Mouse (Mus musculus) thymus, postnatal 25 days (tissue): Measurements from ENCODE around the gene Gm9195.
A peak's percentile ranks its signal among the peaks of the same experiment; 100 is the strongest.

ENCODE experiments used
- DNase-seq: peaks from one replicate; pipeline ENCODE4 v3.0.0; 2022

Gene Gm9195

DNA sequence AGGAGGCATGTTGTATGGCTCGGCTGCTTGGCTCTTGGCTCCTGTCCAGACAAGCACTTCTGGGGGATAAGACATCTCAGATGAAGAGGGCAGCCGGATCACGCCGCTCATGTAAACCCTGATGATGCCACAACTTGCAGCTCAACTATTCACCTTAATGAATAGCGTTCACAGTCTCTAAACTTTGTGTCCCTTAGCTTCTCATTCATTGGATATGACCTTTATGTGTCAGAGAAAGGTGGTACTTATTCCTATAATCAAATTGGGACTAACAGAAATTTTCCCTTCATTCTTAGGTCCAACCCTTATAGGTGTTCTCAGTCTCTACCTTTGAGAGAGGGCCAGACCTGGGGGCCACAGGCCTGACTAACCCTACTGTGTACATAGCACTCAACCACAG is at the start of gene Gm9195:
TSS of gene Gm9195 (minus strand) at position 101 of the 400 bp plus-strand sequence.
- DNase-seq, result no peak

GRCm38 (mm10) chr14:72536392-72537017 is 44.9 kb upstream of the Gm9195 start:
- no peak for DNase-seq

DNA sequence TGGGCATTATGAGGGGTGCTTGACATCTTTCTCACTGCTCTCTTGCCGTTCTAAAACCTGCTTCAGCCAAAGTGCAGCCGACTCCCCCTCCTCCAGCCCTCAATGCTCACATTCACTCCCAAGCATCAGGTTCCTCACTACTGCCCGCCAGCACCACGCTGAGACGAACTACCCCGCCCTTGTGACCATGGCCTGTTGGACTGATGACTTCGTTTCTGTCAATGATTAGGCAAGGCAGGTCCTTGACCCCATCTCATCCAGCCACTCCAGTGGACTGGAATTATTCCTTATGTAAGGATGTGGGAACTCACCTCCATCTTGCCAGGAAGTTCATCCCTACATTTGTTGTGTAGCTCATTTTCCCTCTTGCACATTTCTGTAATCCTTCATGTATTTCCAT is 42.2 kb upstream of the Gm9195 start:
- no peak for DNase-seq

DNA sequence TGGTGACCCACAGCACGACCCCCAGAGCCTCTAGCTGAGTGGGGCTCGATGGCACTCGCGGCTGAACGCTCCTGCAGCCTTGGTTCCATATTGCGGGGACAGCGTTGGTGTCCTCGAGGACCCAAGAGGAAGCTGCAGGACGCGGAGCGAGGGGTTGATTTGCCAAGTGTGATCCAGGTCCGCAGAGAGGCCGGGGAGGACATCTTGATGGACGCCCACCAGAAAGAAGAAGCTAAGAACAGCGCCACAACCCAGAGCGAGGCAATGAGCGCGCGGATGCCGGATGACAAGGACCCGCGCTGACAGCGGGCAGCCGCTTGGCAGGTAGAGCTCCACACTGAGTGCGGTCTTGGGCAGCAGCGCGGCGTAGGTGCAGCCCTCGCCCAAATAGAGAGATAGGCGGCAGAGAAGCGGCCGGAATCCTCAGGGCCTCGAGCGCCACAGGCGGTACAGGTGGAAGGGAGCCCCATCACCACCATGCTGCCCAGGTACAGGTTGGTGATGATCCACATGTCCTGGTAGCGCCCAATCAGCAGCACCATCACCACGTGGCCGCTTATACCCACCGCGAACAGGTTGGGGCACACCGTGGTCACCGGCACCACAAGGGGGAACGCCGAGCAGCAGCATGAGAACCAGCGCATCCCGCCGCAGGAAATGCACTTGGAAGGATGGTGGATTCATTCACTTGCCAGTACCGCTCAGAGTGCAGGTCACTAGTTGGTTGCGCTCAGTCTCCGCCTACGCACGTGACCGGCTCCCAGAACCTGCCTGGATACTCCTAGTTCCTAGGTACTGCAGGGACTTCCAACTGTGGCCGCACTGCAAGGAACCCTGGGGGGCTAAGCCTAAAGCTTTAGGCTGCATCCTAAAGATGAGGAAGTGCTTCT is 40.6 kb upstream of the Gm9195 start:
- no peak for DNase-seq

DNA sequence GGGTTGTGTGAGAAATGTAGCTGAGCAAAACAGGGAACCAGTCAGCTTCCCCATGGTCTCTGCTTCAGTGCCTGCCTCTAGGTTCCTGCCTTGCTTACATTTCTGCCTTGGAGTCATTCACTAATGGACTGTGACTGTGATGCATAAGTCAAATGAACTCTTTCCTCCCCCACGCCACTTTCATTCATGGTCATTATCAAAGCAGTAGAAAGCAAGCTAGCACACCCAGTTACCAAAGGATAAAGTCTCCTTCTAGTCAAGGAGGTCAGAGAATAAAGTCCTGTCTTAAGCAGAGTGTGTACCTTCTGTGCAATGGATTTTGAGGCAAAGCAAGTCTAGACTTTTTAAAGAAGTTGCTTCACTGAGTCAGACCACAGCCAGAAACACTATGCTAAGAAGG is 35.5 kb upstream of the Gm9195 start:
- DNase-seq, result no peak

DNA sequence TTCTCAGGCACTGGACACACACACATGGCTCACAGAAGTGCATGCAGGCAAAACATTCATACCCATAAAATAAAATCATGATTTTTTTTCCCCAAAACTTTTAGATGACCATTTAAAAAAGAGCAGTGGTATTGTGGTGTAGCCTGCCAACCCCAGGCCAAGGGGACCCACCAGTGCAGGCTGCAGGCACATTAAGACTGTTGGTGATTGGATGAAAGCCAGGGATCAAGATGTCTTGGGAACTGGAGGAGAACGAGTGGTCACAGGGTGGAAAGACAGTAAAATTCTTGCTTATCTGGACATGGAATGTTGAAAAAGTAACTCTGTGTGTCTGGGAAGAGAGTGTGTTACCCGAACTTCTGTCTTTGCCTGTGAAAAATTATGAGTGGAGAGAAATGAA is 27.9 kb upstream of the Gm9195 start:
- DNase-seq, result no peak

- DNase-seq, result no peak
These were observed 27.1 kb upstream of the Gm9195 start for GRCm38 (mm10) chr14:72518786-72519185.

GRCm38 (mm10) chr14:72516376-72516775 is 24.7 kb upstream of the Gm9195 start:
- DNase-seq, result peak; percentile 8

GRCm38 (mm10) chr14:72506723-72507420 is 15.2 kb upstream of the Gm9195 start:
- DNase-seq, result no peak

GRCm38 (mm10) chr14:72506018-72506722 is 14.5 kb upstream of the Gm9195 start:
- DNase-seq, result no peak

DNA sequence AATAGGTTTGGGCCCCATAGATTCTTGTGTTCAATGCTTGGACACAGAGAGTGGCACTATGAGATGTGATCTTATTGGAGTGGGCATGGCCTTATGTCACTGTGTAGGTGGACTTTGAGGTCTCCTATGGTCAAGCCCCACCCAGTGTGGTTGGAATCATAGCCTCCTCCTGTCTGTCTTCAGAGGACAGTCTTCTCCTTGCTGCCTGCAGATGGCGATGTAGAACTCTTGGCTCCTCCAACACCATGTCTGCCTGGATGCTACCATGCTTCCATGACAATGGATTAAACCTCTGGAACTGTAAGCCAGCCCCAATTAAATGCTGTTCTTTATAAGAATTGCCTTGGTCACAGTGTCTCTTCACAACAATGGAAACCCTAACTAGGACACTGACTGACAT is 13.3 kb upstream of the Gm9195 start:
- DNase-seq, result no peak

GRCm38 (mm10) chr14:72503241-72503640 is 11.6 kb upstream of the Gm9195 start:
- DNase-seq, result no peak

DNA sequence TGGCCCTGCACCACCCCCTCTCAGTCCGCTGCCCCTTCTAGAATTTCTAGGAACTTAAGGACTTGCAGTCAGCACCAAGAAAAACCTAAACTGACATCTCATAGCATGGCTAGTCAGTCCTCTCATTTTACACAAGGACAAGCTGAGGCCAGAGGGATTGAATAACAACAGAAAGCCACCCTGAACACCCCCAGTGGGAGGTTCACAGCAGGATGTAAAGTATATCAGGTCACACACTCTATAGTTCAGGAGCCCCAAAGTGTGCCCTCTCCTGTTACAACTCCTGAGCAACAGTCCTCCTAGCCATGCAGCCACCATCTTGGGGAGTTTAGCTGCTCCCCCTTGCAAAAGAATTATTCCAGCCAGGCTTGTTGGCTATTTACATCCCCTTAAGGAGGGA is 2.1 kb upstream of the Gm9195 start:
- no peak for DNase-seq

DNA sequence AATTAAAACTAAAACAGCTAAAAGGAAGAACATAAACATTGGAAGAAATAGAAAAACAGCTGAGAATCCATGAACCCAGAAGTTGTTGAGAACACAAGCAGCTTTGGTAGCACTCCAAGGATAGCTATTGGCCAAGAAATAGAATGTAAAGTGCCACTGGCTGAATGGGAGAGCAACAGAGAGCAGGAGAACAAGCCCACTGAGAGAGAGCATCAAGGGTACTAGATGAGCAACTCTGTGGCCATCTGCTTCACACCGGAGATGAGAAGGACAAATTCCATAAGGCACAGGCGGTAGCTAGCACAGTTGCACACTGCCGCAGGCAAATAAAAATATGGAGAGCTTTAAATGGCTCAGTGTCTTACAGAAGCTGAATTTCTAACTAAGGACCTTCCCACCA is 1.3 kb downstream of the Gm9195 start:
- no peak for DNase-seq

- DNase-seq, result no peak
These were observed 17.1 kb downstream of the Gm9195 start for GRCm38 (mm10) chr14:72474501-72474900.

GRCm38 (mm10) chr14:72468429-72468828 is 23.2 kb downstream of the Gm9195 start:
- no peak for DNase-seq

- DNase-seq, result no peak
These were observed 25.3 kb downstream of the Gm9195 start for GRCm38 (mm10) chr14:72466384-72466783.

- DNase-seq, result no peak
These were observed 30.0 kb downstream of the Gm9195 start for GRCm38 (mm10) chr14:72461591-72461990.

- DNase-seq, result no peak
These were observed 31.3 kb downstream of the Gm9195 start for GRCm38 (mm10) chr14:72460291-72460690.

- no peak for DNase-seq
These were observed 32.7 kb downstream of the Gm9195 start for GRCm38 (mm10) chr14:72458930-72459329.

- no peak for DNase-seq
These were observed 44.2 kb downstream of the Gm9195 start for GRCm38 (mm10) chr14:72447141-72448091.

GRCm38 (mm10) chr14:72442936-72443335 is 48.7 kb downstream of the Gm9195 start:
- no peak for DNase-seq
